Mouse (Mus musculus): Measurements from ENCODE around the gene Dpf2. TPM values are rescaled to one million over a fixed set of nuclear protein-coding genes. Genes with fewer than 3 reads are reported as not detected.

Gene Dpf2
- 10 to 100 TPM; 87.6 to 90.4 TPM for total RNA-seq (2021)
- long read RNA-seq, experiment 1, transcript Dpf2-205 (11 exons, 3,314 nt): minor isoform, 16 of 79 reads
- long read RNA-seq, experiment 1, transcript Dpf2-202 (12 exons, 2,406 nt): major isoform, 49 of 79 reads
- long read RNA-seq, experiment 1, partial matches to known transcripts: 2 of 79 reads
- long read RNA-seq, experiment 1, other reads (novel, unspliced or antisense): 12 of 79 reads
- long read RNA-seq, experiment 2, transcript Dpf2-205 (11 exons, 3,314 nt): minor isoform, 17 of 90 reads
- long read RNA-seq, experiment 2, transcript Dpf2-202 (12 exons, 2,406 nt): major isoform, 49 of 90 reads
- long read RNA-seq, experiment 2, partial matches to known transcripts: 7 of 90 reads
- long read RNA-seq, experiment 2, other reads (novel, unspliced or antisense): 15 of 90 reads

- intact Hi-C loops (cut with DNase I): no loop called here
Measured at GRCm38 (mm10) chr19:5913007-5913719, at the start of gene Dpf2. Gene Dpf2 (minus strand): TSS chr19:5913010.

DNA sequence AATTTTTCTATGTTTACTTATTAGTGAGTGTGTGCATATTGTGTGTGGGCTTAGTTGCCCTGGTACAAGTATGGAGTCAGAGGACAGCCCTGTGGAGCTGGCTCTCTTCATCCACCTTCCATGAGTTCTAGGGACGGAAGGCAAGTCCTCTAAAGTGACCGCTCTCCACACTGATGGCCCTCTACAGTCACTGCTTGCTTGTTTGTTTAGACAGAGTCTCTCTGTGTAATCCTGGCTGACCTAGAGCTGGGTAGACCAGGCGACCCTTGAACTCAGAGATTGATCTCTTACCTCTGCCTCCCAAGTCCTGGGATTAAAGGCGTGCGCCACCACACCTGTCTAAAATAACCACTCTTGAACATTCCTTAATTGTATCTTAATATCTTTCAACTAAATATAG lies 44.6 kb upstream of the Dpf2 start:
- intact Hi-C loops (cut with DNase I): loop anchor here (2.0 to 5.0 kb wide), 2 partner anchors 33 to 175 kb away; partner anchors contain the start of gene Cdc42ep2
- DNase-seq (ENCODE audit: low spot score in 2 of 2): no peak

More at GRCm38 (mm10) chr19:5913007-5913719, at the start of gene Dpf2:
- DNase-seq (ENCODE audit: low spot score in 2 of 2): no peak

DNA sequence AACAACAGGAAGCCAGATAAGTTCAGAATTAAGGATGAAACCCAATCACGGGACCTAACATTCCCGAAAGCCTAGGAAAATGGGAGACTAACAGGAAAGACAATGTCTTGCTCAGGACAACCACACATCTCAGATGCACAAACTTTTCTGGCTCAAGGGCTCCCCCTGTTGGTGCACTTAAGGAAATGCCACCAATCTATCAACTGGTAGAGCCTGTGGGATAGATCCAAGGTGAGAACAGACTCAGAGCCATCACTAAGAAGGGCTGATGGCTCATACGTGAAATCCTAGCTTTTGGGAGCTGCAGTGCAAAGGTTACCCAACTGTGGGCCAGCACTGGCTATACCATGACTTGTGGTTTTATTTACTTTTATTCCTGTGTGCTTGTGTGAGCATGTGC lies 43.9 kb upstream of the Dpf2 start:
- DNase-seq (ENCODE audit: low spot score in 2 of 2): peak; percentile 63 to 80
- intact Hi-C loops (cut with DNase I): loop anchor here (2.0 to 5.0 kb wide), 2 partner anchors 32 to 174 kb away; partner anchors contain the start of gene Cdc42ep2

- no peak for DNase-seq (ENCODE audit: low spot score in 2 of 2)
- intact Hi-C loops (cut with DNase I): loop anchor here (2.0 to 5.0 kb wide), 2 partner anchors 31 to 174 kb away; partner anchors contain the start of gene Cdc42ep2
Measured at GRCm38 (mm10) chr19:5955704-5956670, 43.2 kb upstream of the Dpf2 start.

DNA sequence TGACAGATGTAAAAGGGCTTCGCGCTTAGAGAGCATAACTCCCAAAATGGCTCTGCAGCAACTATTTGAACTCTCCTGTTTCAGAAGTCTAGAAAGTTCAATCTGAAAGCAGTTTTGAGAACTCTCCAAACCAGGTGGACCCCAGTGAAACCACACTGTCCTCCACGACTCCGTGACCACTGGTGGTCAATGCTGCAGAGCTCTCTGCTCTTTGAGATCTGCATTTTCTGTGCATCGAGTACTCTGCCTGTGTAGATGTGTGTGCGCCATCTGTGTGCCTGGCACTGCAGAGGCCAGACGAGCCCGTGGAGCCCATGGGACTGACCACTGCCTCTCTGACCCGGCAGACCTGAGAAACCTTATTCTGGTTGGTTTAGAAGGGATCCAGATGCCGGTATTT lies 42.1 kb upstream of the Dpf2 start:
- intact Hi-C loops (cut with DNase I): loop anchor here (5.0 kb wide), 1 partner anchor 173 kb away; no protein-coding TSS in a partner anchor
- no peak for DNase-seq (ENCODE audit: low spot score in 2 of 2)

DNA sequence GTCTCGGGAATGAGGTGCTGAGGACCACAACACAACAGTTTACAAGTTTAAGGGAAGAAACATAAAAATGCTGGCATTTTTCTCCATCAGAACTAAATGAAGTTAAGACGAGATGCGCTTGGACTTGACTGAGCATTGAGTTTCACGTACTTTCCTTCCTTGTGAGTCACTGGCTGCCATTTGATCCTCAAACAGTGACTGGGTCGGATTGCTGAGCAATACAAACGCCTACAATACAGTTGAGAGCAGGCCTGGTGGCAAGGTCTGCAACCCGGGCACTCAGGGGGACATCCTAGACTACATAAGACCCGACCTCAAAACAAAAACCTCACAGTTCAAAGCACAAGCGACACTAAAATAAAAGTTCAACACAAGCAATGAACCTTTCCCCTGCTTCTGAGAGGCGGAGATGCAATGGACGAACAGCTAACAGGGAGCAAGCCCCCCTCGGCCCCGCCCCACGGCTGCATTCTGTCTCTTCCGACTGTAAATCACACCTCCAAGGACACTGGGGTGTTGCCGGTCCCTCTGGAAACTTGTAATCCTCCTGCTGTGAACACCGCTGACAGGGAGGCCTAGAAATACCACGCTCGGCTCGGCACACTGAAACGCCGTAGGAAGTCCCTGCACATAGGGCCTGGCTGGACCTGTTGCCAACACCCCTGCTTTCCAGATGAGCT lies 41.4 kb upstream of the Dpf2 start:
- intact Hi-C loops (cut with DNase I): no loop called here
- DNase-seq (ENCODE audit: low spot score in 2 of 2): no peak

DNA sequence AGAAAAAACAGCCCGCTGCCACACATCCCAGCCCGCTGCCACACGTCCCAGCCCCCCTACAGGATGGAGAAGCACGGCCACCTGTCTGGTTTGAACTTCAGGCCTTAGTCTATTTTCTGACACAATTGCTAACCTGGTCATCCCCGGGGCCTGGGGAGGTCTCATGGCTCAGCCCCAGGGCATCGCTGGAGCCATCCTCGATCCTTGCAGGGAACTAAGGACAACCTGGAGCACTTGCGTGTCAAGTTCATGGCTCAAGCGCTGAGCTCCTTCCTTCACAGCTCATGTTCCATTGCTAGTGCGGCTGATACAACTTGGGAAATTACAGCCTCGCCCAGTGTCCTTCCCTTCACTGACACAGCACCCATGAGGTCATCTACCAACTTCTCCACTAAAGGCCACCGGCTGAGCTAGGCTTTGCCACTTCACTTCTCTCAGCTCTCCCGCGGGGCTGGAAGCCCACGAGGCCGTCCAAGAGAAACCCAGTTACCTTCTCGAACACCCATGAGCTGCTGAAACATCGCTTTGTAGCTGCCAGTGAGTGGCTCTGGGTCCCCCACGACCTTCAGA lies 40.5 kb upstream of the Dpf2 start:
- no peak for DNase-seq (ENCODE audit: low spot score in 2 of 2)
- intact Hi-C loops (cut with DNase I): no loop called here

DNA sequence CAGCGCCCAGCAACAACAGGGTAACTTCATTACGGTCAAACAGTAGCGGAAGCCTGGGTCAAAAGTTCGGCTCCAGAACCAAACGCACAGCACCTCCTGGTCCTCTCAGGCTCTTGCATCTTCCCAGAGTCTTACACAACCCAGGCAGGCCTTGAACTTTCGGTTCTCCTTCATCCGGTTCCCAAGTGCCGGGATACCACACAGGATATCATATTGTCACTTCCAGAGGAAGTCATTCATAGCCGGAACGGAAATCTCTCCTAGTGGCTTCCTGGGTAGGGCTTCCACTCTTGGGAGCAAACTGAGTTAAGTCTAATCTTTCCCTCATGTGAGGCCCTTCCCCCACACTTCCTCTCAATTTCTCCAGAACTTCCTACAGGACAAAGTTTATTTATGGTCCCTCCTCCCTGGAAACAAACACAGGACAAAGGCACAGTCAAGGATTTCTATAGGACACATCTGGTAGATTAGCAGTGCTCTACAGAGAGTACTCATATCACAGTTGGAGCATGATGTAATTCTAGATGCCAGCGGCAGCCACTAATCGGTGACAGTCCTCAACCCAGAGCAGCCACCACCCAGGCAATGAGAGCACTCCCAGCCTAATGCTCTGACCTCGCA lies 39.4 kb upstream of the Dpf2 start:
- no peak for DNase-seq (ENCODE audit: low spot score in 2 of 2)
- intact Hi-C loops (cut with DNase I): no loop called here

GRCm38 (mm10) chr19:5951631-5952030 lies 38.8 kb upstream of the Dpf2 start:
- DNase-seq (ENCODE audit: low spot score in 2 of 2): no peak
- intact Hi-C loops (cut with DNase I): no loop called here

GRCm38 (mm10) chr19:5950218-5950617 lies 37.4 kb upstream of the Dpf2 start:
- intact Hi-C loops (cut with DNase I): no loop called here
- DNase-seq (ENCODE audit: low spot score in 2 of 2): no peak

- DNase-seq (ENCODE audit: low spot score in 2 of 2): no peak
- intact Hi-C loops (cut with DNase I): no loop called here
Measured at GRCm38 (mm10) chr19:5945891-5946290, 33.1 kb upstream of the Dpf2 start.

GRCm38 (mm10) chr19:5945027-5945426 lies 32.2 kb upstream of the Dpf2 start:
- DNase-seq (ENCODE audit: low spot score in 2 of 2): no peak

DNA sequence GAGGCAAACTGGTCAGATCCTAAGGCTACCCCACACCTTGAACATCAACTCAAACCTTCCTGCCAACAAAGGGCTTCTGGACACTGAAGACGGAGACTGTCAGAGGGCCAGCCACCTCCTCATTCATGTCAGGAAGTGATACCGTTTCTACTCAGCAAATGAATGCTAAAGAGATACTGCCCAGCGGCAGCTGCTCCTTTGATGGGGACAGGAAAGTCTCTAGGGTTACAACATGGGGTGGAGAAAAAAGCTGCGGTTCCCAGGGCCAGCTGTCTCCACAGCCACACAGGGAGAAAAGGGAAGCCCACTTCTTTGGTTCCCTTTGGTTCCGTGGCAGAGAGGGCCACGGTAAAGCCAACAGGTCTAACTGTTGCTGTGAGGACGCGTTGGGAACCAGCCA lies 31.3 kb upstream of the Dpf2 start:
- intact Hi-C loops (cut with DNase I): no loop called here
- DNase-seq (ENCODE audit: low spot score in 2 of 2): no peak

More at GRCm38 (mm10) chr19:5945027-5945426, 32.2 kb upstream of the Dpf2 start:
- intact Hi-C loops (cut with DNase I): no loop called here

DNA sequence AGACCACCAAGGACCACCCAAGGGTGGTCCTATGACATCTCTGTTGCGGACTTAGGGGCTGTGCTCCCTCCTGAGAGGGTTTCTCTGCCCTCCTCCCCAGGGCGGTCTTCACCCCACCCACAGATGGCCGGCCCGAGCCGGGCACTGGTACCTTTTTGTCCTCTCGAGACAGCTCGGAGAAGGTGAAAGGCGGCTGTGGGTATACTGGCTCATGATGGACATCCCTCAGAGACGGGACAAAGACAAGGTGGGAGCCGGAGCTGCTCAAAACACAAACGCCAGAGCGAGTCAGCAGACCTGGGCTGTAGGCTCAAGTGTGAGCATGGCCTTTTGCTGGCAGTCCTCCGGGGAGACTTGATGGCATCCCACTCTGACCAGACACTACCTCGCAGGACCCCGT lies 30.6 kb upstream of the Dpf2 start:
- intact Hi-C loops (cut with DNase I): no loop called here

DNA sequence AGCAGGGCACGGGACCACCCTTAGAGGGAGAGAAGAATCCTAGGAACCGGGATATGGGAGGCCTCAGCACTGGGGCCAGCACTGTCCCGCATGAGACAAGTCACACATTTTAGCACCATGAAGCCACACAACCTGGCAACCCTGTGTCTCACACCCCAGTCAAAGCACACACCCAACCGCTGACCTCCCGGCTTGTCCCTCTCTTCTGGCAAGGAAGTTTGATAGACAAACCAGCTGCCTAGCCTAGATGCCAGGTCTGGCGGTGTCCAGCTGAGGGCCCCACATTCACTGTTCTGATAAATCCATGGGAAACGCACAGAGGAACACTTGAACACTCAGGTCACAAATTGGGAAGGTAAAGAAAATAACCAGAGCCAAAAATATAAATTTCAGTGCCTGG lies 29.8 kb upstream of the Dpf2 start:
- no peak for DNase-seq (ENCODE audit: low spot score in 2 of 2)
- intact Hi-C loops (cut with DNase I): no loop called here

More for the DNA sequence above, 30.6 kb upstream of the Dpf2 start:
- DNase-seq (ENCODE audit: low spot score in 2 of 2): no peak

DNA sequence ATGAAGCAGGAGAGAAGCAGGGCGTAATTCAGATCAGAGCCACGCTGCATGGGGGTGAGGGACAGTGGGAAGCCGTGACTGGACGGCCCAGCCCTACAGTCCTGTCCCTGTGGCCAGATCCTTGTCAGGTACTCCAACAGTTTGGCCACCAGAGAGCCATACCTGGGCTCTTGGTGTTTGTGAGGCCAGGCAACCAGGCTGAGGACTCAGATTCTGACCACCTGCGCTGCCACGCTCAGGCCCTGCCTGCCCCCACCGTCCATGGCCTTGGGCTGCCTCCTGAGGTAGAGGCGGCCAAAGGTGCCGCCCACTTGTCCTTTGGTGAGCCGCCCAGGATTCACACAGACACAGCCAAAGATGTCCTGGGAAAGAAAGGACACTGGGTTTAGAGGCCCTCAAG lies 27.8 kb upstream of the Dpf2 start:
- no peak for DNase-seq (ENCODE audit: low spot score in 2 of 2)
- intact Hi-C loops (cut with DNase I): no loop called here

DNA sequence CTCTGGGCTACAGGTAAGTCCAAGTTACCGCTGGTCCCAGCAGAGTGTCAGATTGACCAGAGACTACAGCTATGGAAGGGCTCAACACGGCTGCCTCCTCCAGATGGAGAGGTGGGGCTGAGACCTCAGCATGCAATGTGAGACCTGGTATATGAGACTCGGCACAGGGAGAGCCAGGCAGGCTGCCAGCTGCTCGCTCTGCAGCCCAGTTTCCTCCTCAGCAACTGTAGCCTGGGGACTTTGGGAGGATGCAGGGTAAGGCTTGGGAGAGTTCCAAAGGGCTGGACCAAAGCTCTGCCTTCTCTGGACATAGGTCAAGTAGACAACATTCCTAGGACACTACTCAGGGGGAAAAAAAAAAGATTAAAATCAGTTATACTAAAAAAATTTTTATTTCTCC lies 27.4 kb upstream of the Dpf2 start:
- intact Hi-C loops (cut with DNase I): no loop called here
- DNase-seq (ENCODE audit: low spot score in 2 of 2): peak; percentile 38 to 40

GRCm38 (mm10) chr19:5939715-5940114 lies 26.9 kb upstream of the Dpf2 start:
- intact Hi-C loops (cut with DNase I): no loop called here
- no peak for DNase-seq (ENCODE audit: low spot score in 2 of 2)

All from left cerebral cortex, postnatal 14 days (tissue).